Mouse (Mus musculus): ENCODE measurements around the gene Ap3d1. TPM values are rescaled to one million over a fixed set of nuclear protein-coding genes. Genes with fewer than 3 reads are reported as not detected.

The Ap3d1 gene
- polyA plus RNA-seq, 1 experiment from 2014 or later, result 45.7 TPM

DNA sequence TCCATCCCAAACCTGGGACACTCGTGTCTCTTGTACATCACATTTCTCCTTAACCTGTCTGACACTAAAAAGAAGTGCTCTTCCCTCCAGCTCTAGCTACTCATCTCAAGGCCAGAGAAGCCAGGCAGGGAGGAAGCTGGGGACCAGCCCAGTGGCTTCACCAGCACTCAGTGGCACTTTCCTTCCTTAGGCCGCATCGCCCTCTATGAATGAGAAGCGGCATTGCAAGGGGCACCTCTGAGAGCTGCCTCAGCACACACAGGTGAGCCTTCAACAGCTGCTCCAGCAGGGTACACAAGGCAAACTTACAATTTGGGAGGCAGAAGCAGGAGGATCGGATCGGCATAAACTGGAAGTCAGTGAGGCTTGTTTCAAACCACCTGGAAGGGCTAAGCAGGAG, 57.9 kb downstream of the Ap3d1 start:
- no peak overlapping the region for H3K4me2 ChIP-seq (ENCODE audit: low read depth, low read length)
- H3K27ac ChIP-seq (ENCODE audit: low read length), result no peak overlapping the region
- H3K9ac ChIP-seq (ENCODE audit: low read length), result no peak overlapping the region
- ATAC-seq (replicated peaks; ENCODE audit: extremely low read depth, insufficient read depth, low FRiP score), result no peak
- H3K27me3 ChIP-seq (ENCODE audit: control insufficient read depth, insufficient read depth, low read length), result no peaks in the 10 kb centered on the region
- H3K36me3 ChIP-seq (ENCODE audit: control insufficient read depth, insufficient read depth), result peaks cover 16% of the 10 kb centered on the region
- peaks cover 10% of the 10 kb centered on the region for H3K4me1 ChIP-seq (ENCODE audit: control insufficient read depth, insufficient read depth, low read length)
- 61% methylated on average over 6 of the region's 6 CpGs for WGBS
- no peaks in the 10 kb centered on the region for H3K9me3 ChIP-seq (replicated peaks; ENCODE audit: control insufficient read depth, low read length)
- H3K4me3 ChIP-seq (ENCODE audit: low read length), result no peak overlapping the region

DNA sequence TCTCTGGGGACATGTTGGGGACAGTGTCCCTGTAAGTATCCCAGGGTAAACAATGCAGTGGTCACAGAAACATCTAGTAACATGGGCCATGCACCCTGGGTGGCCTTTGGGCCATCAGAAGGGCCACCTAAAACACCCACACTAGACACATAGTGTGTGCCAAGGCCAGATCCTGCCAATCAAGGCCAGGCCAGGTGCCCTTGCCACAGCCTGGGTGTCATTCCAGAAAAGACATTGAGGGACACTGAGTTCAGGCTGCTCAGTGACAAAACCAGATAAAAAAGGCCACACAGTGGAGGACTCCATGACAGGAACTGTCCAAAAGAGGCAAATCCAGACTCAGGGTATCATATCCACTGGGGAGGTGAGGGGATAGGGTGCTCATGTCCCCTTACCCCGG, 58.4 kb downstream of the Ap3d1 start:
- Histone ChIP-seq H3K4me3 (ENCODE audit: low read length) (no peak overlapping the region), H3K4me2 (ENCODE audit: low read depth, low read length) (no peak overlapping the region), H3K36me3 (ENCODE audit: control insufficient read depth, insufficient read depth) (peaks cover 14% of the 10 kb centered on the region), H3K27me3 (ENCODE audit: control insufficient read depth, insufficient read depth, low read length) (no peaks in the 10 kb centered on the region), H3K9ac (ENCODE audit: low read length) (no peak overlapping the region), H3K4me1 (ENCODE audit: control insufficient read depth, insufficient read depth, low read length) (peaks cover 16% of the 10 kb centered on the region), H3K9me3 (replicated peaks; ENCODE audit: control insufficient read depth, low read length) (no peaks in the 10 kb centered on the region), H3K27ac (ENCODE audit: low read length) (no peak overlapping the region)
- WGBS, result 93% methylated on average over 1 of the region's 1 CpGs
- no peak for ATAC-seq (replicated peaks; ENCODE audit: extremely low read depth, insufficient read depth, low FRiP score)

DNA sequence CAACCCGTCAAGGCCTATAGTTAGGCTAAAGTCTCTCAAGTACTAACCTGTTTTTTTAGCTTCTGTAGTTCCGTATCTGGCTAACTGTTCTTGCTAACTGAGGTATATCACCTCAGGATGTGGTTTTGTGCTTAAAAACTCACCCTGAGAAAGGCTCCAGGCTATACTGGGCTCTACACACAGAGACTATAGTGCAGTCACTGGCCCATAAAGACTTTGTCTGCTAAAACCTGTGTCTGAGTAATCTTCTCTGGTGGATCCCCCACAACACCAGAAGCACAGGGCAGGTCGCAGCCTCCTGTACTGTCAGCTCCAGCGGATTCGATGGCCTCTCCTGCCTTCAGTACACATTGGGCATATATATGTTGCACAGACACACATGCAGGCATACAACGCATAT, 60.1 kb downstream of the Ap3d1 start:
- H3K36me3 ChIP-seq (ENCODE audit: control insufficient read depth, insufficient read depth), result peaks cover 13% of the 10 kb centered on the region

DNA sequence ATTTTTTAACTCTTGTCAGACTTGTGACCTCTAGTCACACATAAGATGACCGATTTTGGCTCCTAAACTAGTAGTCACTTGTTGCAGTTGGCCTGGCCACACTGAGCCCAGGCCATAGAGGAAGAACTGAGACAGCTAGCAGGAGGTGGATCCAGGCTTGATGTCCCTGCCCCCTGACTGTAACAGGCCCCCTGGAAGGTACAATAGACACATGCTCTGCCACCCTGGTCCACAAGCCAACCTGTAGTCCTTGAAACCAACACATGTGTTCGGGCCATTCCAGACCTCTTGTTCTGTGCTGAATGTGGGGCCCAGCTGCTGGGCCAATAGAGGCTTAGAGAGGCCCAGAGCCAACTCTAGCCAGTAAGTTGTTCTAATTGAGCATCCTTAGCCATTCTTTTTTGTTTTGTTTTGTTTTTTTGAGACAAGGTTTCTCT, 61.8 kb downstream of the Ap3d1 start:
- Histone ChIP-seq H3K27ac (ENCODE audit: low read length) (peak overlapping the region; percentile 100; the same call in 1 of the 2 replicates), H3K4me2 (ENCODE audit: low read depth, low read length) (no peak overlapping the region), H3K4me3 (ENCODE audit: low read length) (no peak overlapping the region), H3K9ac (ENCODE audit: low read length) (no peak overlapping the region), H3K4me1 (ENCODE audit: control insufficient read depth, insufficient read depth, low read length) (peaks cover 31% of the 10 kb centered on the region), H3K27me3 (ENCODE audit: control insufficient read depth, insufficient read depth, low read length) (no peaks in the 10 kb centered on the region), H3K36me3 (ENCODE audit: control insufficient read depth, insufficient read depth) (no peaks in the 10 kb centered on the region; the same call in 1 of the 2 replicates), H3K9me3 (replicated peaks; ENCODE audit: control insufficient read depth, low read length) (no peaks in the 10 kb centered on the region)
- no peak for ATAC-seq (replicated peaks; ENCODE audit: extremely low read depth, insufficient read depth, low FRiP score)
- 81% methylated on average over 2 of the region's 2 CpGs for WGBS

More for the DNA sequence above, 60.1 kb downstream of the Ap3d1 start:
- H3K27me3 ChIP-seq (ENCODE audit: control insufficient read depth, insufficient read depth, low read length), result no peaks in the 10 kb centered on the region
- whole genome bisulfite sequencing, result 89% methylated on average over 6 of the region's 6 CpGs
- no peak overlapping the region for H3K9ac ChIP-seq (ENCODE audit: low read length)
- no peak overlapping the region for H3K4me3 ChIP-seq (ENCODE audit: low read length)
- H3K27ac ChIP-seq (ENCODE audit: low read length), result no peak overlapping the region
- H3K4me1 ChIP-seq (ENCODE audit: control insufficient read depth, insufficient read depth, low read length), result peaks cover 31% of the 10 kb centered on the region
- no peak for ATAC-seq (replicated peaks; ENCODE audit: extremely low read depth, insufficient read depth, low FRiP score)
- H3K9me3 ChIP-seq (replicated peaks; ENCODE audit: control insufficient read depth, low read length), result no peaks in the 10 kb centered on the region
- H3K4me2 ChIP-seq (ENCODE audit: low read depth, low read length), result no peak overlapping the region

DNA sequence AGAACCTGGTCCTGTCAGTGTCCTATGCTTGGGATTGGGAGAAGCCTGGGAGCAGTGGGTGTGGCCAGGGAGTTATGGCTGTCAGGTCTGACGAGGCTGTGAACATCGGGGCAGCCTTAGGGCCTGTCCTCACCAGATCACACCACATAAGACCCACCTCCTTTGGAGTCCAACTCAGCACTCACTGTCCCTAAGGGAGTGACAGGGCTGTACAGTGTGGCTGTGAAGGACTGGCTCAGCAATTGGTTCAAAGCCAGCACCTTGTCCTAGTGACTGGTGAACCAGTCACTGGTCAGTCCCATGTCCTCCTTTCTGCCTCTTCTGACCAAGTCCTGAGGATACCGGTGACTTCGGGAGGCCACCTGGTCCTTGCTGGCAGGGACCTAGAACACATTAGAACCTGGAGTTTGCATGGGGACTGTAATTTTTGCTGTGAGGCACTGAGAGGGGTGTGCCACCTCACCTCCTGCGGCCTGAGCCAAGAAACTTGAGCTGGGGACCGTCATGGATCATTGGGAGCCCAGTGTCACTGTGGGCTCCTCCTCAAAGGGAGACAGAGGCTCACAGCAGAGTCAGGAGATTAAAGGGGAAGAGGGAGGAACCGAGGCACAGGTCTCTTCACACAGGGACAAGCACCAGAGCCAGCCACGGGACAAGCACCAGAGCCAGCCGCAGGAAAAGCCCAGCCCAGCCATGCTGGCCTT, 62.4 kb downstream of the Ap3d1 start:
- ATAC-seq (replicated peaks; ENCODE audit: extremely low read depth, insufficient read depth, low FRiP score), result no peak
- Histone ChIP-seq H3K4me2 (ENCODE audit: low read depth, low read length) (no peak overlapping the region), H3K27ac (ENCODE audit: low read length) (peak overlapping the region; percentile 100), H3K4me3 (ENCODE audit: low read length) (no peak overlapping the region), H3K9ac (ENCODE audit: low read length) (no peak overlapping the region), H3K9me3 (replicated peaks; ENCODE audit: control insufficient read depth, low read length) (no peaks in the 10 kb centered on the region), H3K4me1 (ENCODE audit: control insufficient read depth, insufficient read depth, low read length) (peaks cover 35% of the 10 kb centered on the region), H3K27me3 (ENCODE audit: control insufficient read depth, insufficient read depth, low read length) (no peaks in the 10 kb centered on the region), H3K36me3 (ENCODE audit: control insufficient read depth, insufficient read depth) (no peaks in the 10 kb centered on the region; the same call in 1 of the 2 replicates)
- WGBS, result 47% methylated on average over 9 of the region's 9 CpGs

DNA sequence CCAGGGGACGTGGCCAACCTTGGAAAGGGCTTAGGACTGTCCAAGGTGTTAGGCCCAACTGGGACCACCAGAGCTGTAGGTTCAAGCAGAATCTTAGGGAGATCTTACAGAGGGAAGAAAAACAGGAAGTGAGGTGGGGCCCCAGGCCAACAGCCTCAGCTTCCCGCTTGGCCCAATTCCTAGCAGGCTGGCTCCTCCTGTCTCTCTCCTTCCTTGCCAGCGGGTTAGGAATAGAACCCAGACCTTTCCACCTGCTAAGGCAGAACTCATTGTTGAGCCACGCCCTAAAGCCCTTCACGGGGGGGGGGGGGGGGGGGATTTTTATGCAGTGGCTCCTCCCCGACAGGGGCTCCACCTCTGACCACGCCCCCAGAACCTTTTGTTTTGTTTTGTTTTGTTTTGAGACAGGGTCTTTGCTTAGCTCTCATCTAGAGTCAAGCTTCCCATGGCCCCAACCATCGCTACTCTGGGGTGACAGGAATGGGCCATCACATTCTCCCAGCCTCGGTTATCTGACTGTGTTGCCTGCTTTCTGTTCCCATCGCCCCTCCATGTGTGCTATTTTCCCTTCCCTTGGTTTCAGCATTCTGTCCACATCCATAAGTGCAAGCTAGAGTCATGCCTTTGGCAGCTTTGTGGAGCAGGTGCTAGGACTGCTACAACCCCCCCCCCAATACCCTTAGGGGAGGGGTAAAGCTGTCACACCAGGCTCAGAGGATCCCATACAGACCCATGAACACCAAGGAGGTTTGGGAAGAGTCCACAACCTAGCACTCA, 63.3 kb downstream of the Ap3d1 start:
- Histone ChIP-seq H3K4me3 (ENCODE audit: low read length) (no peak overlapping the region), H3K9ac (ENCODE audit: low read length) (peak overlapping the region; percentile 1; the same call in 1 of the 2 replicates), H3K36me3 (ENCODE audit: control insufficient read depth, insufficient read depth) (no peaks in the 10 kb centered on the region; the same call in 1 of the 2 replicates), H3K9me3 (replicated peaks; ENCODE audit: control insufficient read depth, low read length) (no peaks in the 10 kb centered on the region), H3K4me1 (ENCODE audit: control insufficient read depth, insufficient read depth, low read length) (peaks cover 44% of the 10 kb centered on the region), H3K27me3 (ENCODE audit: control insufficient read depth, insufficient read depth, low read length) (no peaks in the 10 kb centered on the region), H3K4me2 (ENCODE audit: low read depth, low read length) (peak overlapping the region; percentile 91), H3K27ac (ENCODE audit: low read length) (peak overlapping the region; percentile 100)
- WGBS, result 45% methylated on average over 9 of the region's 10 CpGs
- no peak for ATAC-seq (replicated peaks; ENCODE audit: extremely low read depth, insufficient read depth, low FRiP score)

DNA sequence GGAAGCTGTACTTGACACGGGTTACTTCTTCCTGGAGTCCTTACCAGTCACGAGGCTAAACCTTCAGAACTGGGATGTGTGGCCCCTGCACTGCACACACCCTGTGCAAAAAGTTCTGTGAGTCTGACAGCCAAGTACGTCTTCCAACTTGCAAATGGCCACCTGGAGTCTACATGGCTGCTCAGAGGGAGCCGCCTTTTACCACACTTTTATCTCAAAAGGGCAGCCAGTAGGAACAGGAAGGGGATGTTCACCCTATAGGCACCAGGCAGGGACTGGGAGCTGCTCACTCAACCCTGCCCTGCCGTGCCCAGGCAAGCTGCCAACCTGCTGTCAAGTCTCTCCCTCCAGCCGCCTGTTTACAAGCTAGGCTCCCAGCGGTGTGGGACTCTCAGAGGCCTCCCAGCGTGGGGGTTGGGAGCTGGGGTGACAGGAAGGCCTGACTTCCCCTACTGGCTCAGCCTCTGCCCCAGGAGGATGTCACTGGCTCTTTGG, 64.1 kb downstream of the Ap3d1 start, which contains the start of gene Mknk2:
Gene Mknk2 (minus strand): TSS at position 171 of the 495 bp plus-strand sequence.
- Histone ChIP-seq H3K27me3 (ENCODE audit: control insufficient read depth, insufficient read depth, low read length) (no peaks in the 10 kb centered on the region), H3K4me1 (ENCODE audit: control insufficient read depth, insufficient read depth, low read length) (peaks cover 52% of the 10 kb centered on the region), H3K4me2 (ENCODE audit: low read depth, low read length) (peak within 1 kb of the TSS; percentile 91), H3K9ac (ENCODE audit: low read length) (peak within 1 kb of the TSS; percentile 92), H3K36me3 (ENCODE audit: control insufficient read depth, insufficient read depth) (no peaks in the 10 kb centered on the region; the same call in 1 of the 2 replicates), H3K9me3 (replicated peaks; ENCODE audit: control insufficient read depth, low read length) (no peaks in the 10 kb centered on the region), H3K4me3 (ENCODE audit: low read length) (peak within 1 kb of the TSS; percentile 95), H3K27ac (ENCODE audit: low read length) (peak within 1 kb of the TSS; percentile 100)
- under 1% methylated on average over 8 of the region's 8 CpGs for WGBS
- ATAC-seq (replicated peaks; ENCODE audit: extremely low read depth, insufficient read depth, low FRiP score), result peak; percentile 53

DNA sequence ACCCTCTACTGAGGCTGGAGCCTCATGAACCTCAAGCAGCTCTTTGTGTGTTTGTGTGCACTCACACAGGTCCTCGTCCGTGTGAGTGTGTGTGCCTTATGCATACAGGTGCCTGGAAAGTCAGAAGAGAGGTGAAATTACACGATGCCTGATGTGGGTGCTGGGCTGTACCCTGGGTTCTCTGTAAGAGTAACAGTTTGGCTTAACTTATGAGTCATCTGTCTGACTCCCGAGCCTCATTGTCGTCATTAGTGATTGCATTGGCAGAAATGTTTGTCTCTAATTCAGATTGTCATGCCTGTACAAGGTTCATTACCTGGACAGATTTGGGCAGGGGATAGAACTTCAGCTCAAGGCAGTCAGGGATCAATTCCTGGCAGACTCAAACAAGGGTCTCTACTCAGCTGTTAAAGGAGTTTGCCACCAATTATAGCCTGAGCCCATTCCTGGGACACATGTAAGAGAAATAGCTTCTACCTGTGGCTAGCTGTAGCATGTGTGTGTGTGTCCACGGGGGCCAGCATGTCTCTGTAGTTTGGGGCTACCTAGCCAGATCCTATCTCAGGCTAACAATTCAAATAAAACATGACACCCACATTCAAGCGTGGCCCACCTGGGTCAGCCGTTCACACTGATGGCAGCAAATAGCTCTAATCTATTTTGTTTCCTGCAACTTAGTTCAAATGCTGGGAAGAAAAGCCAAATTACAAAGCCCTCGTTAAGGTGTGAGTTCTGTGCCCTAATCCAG, 64.8 kb downstream of the Ap3d1 start:
- ATAC-seq (replicated peaks; ENCODE audit: extremely low read depth, insufficient read depth, low FRiP score), result no peak
- WGBS, result 21% methylated on average over 9 of the region's 9 CpGs
- peak overlapping the region; percentile 100 for H3K27ac ChIP-seq (ENCODE audit: low read length)
- no peaks in the 10 kb centered on the region for H3K9me3 ChIP-seq (replicated peaks; ENCODE audit: control insufficient read depth, low read length)
- no peaks in the 10 kb centered on the region for H3K27me3 ChIP-seq (ENCODE audit: control insufficient read depth, insufficient read depth, low read length)
- peak overlapping the region; percentile 95 for H3K4me3 ChIP-seq (ENCODE audit: low read length)
- peak overlapping the region; percentile 92 for H3K9ac ChIP-seq (ENCODE audit: low read length)
- H3K4me1 ChIP-seq (ENCODE audit: control insufficient read depth, insufficient read depth, low read length), result peaks cover 59% of the 10 kb centered on the region
- H3K4me2 ChIP-seq (ENCODE audit: low read depth, low read length), result peak overlapping the region; percentile 91
- H3K36me3 ChIP-seq (ENCODE audit: control insufficient read depth, insufficient read depth), result no peaks in the 10 kb centered on the region

Data from heart, embryonic 16.5 days (tissue).